Mouse (Mus musculus): ENCODE data around the gene Carhsp1.

Carhsp1 gene

DNA sequence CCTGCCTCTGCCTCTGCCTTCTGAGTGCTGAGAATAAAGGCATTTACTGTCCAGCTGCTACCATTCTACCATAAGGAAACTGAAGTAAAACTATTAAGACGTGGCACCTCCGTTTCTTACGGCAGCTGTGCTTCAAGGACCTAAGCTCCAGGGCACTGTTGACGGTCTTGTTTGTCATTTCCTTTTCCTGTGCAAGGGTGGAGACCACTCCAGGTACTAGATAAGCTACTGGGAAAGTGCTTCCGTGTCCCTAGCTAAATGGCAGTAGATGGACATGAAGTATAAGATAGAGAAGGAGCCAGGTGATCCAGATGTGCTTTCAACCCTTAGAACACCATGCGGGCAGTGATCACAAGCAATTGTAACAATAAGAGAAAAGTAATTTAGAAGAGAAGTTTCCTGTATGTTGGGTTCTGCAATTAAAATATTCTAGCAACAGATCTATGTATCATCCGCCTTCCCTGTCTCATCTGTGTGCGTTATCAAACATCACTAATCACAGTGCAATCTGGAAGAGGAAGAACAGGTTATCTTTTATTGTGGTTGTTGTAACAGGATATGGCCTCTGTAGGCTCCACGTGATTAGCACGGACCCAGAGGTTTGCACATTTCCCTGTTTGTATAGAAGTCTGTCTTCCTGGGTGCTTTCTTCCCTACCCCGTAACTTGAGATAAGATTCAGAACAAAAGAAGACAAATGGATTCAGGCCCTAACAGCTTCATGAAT lies 32.3 kb downstream of the Carhsp1 start:
- DNase-seq (ENCODE audit: low read depth in 2 of 2, low spot score in 2 of 2) = peak in 1 of 2 experiments; percentile 7

DNA sequence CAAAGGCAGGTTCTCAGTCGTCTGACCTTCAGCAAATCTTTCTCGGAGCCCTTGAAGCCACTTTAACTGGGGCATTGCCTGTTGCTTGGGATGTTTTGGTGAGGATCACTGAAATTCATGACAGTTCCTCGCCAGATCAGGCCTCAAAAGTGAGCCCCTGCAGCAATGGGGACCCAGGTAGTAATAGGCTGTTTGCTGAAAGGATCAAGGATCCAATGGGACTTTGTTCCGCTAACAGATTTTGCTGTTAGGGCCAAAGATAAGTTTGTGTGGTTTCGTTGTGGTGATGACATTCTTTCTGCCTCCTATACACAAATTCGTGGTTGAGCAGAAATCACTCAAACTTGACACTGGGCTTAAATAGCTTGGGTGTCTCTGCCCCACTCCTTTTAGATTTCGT lies 33.8 kb downstream of the Carhsp1 start:
- no peak for DNase-seq (ENCODE audit: low read depth in 2 of 2, low spot score in 2 of 2)

DNA sequence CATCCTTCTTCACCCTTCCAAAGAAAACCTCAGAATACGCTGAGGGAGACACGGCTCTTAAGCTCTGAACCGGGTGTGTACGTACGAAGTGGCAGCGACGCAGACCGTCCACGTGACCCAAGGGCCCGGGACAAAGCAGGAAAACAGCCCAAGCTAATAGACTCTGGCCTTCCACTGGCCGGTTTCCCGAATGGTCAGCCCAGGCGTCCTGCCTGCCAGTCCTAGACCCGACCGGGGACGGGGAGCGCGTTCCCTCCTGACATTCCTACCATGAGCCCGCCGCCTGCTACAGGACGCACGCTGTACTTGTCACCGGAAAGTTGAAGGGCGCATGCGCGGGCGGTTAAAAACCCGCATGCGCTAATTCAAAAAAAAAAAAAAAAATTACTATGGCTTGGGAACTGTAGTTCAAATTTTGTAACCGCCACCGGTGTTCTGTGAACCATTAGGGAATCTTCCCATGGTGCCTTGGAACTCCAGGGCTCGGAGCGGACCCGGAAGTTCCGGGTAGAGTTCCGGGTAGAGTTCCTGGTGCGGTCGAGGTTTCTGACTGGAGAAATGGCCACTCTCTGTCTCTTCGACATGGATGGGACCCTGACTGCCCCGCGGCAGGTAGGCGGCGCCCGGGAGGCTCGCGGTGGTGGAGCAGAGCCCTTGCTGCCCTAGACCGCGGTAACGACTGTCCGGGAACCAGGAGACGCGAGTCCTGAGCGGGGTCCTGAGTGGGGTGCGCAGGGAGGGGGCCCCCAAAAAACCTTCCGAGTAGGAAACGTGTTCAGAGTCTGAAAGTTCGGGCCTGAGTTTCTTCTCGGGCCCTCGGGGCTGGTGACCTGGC lies 34.5 kb downstream of the Carhsp1 start, which contains the start of the genes Pmm2 and Tmem186:
Gene Pmm2 (plus strand): TSS at position 458 of the 835 bp plus-strand sequence.
Gene Tmem186 (minus strand): TSS at position 496 of the 835 bp plus-strand sequence.
- DNase-seq (ENCODE audit: low read depth in 2 of 2, low spot score in 2 of 2) = peak; percentile 67 to 76

DNA sequence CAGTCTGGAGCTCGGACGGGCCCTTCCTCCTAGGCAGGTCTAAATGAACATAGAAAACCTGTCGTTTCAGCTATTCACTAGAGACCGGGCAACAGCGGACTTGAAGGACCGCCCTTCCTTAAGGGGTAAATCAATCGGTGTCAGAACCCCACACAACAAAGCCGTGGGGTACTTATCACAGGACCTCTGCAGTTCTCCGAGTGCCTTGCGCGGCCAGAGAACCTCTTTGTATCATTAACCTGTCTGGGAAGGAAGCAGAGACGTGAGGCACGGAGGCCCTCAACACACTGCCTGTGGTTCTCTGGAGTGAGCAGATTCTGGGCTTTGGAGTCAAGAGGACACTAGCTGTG lies 35.1 kb downstream of the Carhsp1 start:
- no peak for DNase-seq (ENCODE audit: low read depth in 2 of 2, low spot score in 2 of 2)

DNA sequence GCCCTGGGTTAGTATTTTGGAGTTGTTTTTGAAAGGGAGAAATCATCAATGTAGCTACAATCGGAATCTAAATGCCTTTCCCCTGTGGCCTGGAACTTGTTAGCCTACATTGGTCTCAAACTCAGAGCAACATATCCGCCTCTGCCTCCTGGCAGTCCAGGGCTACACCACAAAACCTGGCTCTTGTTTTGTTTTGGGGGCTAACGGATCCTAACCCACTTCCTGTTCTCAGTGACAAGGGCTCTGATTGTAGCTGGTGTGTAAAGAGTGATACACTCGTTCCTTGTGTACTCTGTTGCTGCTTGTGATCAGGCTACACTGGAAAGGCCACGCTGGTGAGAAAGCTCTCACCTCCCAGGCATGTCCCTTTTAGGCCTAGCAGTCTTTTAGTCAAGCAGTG lies 40.5 kb downstream of the Carhsp1 start:
- DNase-seq (ENCODE audit: low read depth in 2 of 2, low spot score in 2 of 2) = peak; percentile 14 to 32

DNA sequence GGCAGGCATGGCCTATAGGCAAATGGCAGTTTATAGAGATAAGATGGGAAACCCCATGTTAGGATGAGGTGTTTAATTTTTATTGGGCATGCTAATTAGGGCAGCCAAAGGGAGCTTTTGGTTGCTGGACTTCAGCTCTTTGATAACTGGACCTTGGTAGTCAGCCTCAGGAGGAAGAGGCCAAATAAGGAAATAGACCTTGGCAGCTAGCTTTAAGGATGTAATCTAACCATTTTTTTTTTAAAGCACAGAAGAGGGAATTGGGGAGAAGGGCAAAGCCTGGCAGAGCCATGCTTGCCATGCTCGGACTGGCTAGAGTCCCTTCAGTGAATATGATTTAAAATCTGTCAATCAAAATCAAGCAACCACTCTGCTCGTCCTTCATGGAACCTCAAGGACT lies 41.5 kb downstream of the Carhsp1 start:
- DNase-seq (ENCODE audit: low read depth in 2 of 2, low spot score in 2 of 2) = no peak

DNA sequence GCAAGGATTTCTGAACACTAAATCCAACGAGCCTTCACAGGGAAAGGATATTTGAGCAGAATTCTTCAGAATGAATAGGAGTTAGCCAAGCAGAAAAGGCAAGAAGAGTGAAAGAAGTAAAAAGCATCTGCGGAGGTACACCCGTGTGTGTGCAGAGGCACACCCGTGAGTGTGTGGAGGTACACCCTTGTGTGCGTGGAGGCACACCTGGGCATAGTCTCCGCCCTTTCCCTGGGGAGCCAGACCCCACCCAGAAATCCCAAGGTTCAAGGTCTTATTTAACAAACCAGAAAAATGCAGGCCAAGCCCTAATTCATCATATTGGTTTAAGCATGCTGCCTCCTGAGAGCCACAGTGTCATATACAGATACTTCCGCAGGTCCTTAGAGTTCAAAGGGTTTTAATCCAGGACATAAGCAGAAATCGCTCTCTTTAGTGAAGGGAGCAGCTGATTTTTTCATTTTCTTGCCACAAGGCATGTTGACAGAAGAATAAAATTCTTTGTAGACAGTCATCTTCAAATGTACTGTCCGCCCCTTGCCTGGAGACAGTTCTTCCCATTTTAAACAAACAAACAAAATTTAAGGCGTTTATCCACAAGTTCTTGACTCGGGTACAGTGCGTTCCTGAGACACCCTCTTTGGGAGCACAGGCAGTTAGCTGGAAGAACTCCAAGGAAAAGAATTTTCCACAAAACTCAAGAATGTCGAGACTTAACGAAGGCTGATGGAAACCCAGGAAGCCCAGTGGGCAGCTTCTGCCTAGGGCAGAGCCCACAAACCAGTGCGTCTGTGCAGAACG lies 51.4 kb downstream of the Carhsp1 start:
- DNase-seq (ENCODE audit: low read depth in 2 of 2, low spot score in 2 of 2) = no peak

DNA sequence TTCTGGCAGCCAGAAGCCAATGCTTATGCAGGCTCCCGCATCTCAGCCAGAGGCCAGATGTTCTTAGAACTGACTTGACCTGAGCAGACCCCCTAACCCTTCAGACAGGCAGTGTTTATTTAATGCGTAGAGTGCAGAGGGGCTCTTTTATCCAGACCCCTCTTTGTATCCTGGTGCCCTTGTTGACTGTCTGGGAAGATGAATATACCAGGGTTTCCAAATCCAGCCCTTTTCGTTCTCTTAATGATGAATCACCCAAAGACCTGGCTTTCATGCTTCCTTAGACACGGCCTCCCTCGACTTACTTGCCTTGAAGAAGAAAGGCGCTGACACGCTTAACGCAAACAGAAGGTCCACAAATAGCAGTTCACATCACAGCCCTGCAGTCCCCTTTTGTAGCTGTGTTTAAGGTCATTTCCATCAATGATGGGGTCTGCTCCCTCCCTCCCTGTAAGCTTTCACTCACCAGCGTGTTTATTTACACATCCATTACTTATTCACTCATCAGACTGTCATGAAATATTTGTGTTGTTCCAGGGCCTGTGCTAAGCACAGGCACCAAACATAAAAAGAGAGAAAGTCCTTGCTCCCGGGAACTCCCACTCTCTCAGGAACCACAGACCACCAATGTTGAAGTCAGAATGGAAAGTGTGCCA lies 52.2 kb downstream of the Carhsp1 start:
- no peak for DNase-seq (ENCODE audit: low read depth in 2 of 2, low spot score in 2 of 2)

DNA sequence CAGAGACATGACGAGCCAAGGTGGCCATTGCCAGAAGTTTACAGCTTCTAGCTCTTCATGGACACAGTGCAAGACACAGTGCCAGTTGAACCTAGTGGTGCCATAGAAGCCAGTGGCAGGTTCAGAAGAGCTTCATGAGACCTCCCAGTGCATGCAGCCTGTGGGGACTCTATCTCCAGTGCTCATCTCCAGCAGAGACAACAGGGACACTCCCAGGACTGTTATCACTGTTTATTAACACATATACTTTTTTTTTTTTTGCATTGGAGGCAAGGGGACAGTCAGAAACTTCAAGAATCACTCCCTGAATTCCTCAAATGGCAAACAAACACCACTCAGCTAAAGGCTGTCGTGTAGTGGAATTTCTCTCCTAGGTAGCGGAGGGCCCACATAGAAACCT lies 58.5 kb downstream of the Carhsp1 start:
- DNase-seq (ENCODE audit: low read depth in 2 of 2, low spot score in 2 of 2) = no peak

DNA sequence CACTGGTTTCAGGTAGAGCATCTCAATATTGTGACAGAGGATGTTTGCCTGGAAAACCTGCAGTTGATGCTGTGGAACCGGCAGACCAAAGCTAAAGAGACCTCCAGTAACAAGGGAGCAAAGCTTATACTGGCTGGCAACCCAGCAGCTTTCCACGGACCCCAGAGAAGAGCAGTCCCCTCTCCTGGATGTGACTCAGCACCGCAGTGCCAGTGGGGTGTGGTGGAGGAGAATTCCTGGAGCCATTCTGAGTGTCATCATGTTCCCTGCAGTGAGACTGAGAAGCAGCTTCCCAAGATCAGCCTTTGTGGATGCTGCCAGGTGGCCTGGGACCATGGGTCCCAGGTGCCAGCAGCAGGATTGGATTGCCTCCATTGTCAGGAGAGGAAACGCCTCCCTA lies 58.9 kb downstream of the Carhsp1 start:
- DNase-seq (ENCODE audit: low read depth in 2 of 2, low spot score in 2 of 2) = no peak

DNA sequence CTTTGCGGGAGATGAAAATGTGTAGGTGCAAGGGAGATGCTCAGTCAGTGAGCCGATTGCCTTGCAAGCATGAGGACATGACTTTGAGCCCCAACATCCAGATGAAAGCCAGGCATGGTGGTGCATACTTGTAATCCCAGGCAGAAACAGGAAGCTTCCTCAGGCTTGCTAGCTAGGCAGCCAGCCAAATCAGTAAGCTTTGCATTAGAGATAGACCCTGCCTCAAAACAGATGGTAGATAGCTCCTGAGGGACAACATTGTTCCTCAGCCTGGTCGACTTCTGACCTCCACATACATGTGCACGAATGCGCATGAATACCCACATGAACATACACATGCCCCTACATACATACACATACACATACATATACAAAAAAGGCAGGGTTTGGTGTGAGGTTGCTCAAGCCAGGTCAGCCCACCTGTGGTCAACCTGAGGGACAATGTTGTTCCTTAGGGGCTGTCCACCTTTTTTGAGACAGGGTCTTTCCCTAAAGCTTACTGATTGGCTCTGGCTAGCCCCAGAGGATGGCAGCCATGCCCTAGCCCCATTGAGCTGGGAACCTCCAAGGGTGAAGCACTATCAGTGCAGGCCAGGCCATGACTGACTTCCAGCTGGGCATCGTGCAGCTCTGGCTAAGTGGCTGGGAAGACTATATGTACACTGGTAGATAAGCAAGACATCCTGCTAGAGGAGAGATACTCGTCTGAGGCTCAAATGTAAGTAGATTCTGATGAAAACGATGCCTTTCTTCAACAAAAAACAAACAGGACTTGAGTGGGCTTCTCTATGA lies 59.5 kb downstream of the Carhsp1 start:
- no peak for DNase-seq (ENCODE audit: low read depth in 2 of 2, low spot score in 2 of 2)

DNA sequence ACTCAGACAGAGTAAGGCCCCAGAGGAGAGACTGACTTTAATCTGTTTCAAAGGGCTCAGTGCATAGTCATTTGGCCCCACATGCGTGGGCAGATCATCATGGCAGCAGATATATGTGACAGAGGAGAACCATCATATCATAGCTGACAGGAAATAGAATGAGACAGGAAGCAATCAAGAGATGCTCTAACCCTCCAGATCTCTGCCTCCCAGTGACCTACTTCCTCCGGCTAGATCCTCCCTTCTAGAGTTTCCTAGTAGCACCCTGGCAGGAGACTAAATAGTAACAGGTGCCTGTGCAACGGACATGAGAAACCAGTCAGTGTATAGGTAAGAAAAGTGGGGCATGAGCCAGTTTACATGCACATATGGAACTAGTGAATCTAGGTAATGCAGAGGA lies 61.6 kb downstream of the Carhsp1 start:
- no peak for DNase-seq (ENCODE audit: low read depth in 2 of 2, low spot score in 2 of 2)

All from CD8-positive naive resting alpha-beta T cell, adult 2 months (primary cell).